Mouse (Mus musculus) CH12.LX (cell line): ENCODE results near the gene Pygl.

Experiments used
- CHD2 ChIP-seq: IDR thresholded peaks from 2 replicates; pipeline ENCODE4 v1.6.1; 2011; ENCODE audit warnings: low read length, improper control_type of control experiment
- CTCF ChIP-seq, 2 experiments: IDR thresholded peaks in 1 of 2; conservative IDR thresholded peaks in 1 of 2; 2 replicates each; pipeline ENCODE4 v1.5.1; 2011 to 2012; ENCODE audit warnings: low read depth in 2 of 2, low read length in 2 of 2, improper control_type of control experiment in 1 of 2, inconsistent platforms in 1 of 2, mild to moderate bottlenecking in 1 of 2, moderate library complexity in 1 of 2
- GABPA ChIP-seq: IDR thresholded peaks from 2 replicates; pipeline ENCODE4 v1.6.1; 2012; ENCODE audit warnings: low read depth, low read length, improper control_type of control experiment, inconsistent platforms; ENCODE audit not compliant: insufficient replicate concordance
- MAX ChIP-seq: IDR thresholded peaks from 2 replicates; pipeline ENCODE4 v1.6.1; 2011; ENCODE audit warnings: low read length, improper control_type of control experiment
- MYC ChIP-seq: IDR thresholded peaks from 2 replicates; pipeline ENCODE4 v1.6.1; 2011; ENCODE audit warnings: low read depth, mild to moderate bottlenecking, improper control_type of control experiment, low read length
- NELFE ChIP-seq: IDR thresholded peaks from 2 replicates; pipeline ENCODE4 v1.6.1; 2011; ENCODE audit warnings: low read depth, low read length, improper control_type of control experiment
- POLR2A ChIP-seq: IDR thresholded peaks from 2 replicates; pipeline ENCODE4 v1.6.1; 2011; ENCODE audit warnings: low read depth, mild to moderate bottlenecking, improper control_type of control experiment, low read length
- TBP ChIP-seq: conservative IDR thresholded peaks from 2 replicates; pipeline ENCODE4 v1.6.1; 2011; ENCODE audit warnings: low read depth, low read length, improper control_type of control experiment
- TCF12 ChIP-seq: IDR thresholded peaks from 2 replicates; pipeline ENCODE4 v1.6.1; 2014; ENCODE audit warnings: low read depth, mild to moderate bottlenecking, inconsistent platforms, low read length, improper control_type of control experiment
- USF1 ChIP-seq: IDR thresholded peaks from 2 replicates; pipeline ENCODE4 v1.6.1; 2014; ENCODE audit warnings: low read depth, mild to moderate bottlenecking, inconsistent platforms, low read length, improper control_type of control experiment
- ZC3H11A ChIP-seq: IDR thresholded peaks from 2 replicates; pipeline ENCODE4 v1.6.1; 2012; ENCODE audit warnings: low read depth, mild to moderate bottlenecking, inconsistent platforms, low read length, improper control_type of control experiment

DNA sequence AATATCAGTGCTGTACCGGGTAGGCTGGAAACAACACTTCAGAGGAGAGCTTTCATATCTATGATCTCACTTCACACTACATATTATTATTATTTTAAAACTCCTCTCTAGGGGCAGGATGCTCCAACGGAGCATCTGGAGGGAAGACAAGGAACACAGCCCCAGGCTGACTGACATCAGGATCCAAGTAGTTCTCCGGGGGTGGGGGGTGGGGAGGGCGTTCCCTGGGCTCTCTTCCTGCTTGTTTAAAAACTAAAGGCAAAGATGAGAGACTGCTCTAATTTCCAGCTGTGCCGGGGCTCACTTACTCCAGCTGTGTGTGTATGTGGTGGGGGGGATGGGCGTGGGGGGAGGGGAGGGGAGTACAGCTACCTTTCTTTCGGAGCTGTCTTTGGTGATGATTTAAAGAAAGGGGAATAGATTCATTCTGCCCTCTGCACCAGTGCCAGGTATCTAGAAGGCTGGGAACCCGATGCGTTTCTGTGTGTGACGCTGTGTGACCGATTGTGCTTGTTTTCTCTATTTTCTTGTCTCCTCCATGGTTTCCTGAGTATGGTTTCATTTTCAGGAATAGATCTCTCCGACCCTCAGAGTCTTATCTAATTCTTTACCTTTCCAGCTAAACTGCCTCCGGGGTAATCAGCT lies 83.2 kb downstream of the Pygl start:
- TF ChIP-seq POLR2A = no peak
- TF ChIP-seq ZC3H11A = no peak
- TF ChIP-seq TCF12 = no peak
- no peak for TF ChIP-seq USF1
- no peak for TF ChIP-seq CTCF (conservative IDR thresholded peaks at IDR 0.05 in 1 of 2, IDR thresholded peaks at IDR 0.05 in 1 of 2; ENCODE audit: low read depth in 2 of 2, low read length in 2 of 2)
- TF ChIP-seq MYC = no peak
- no peak for TF ChIP-seq GABPA
- TF ChIP-seq CHD2 = peak; percentile 92
- TF ChIP-seq TBP = no peak
- TF ChIP-seq NELFE = no peak
- no peak for TF ChIP-seq MAX
